Mouse (Mus musculus): ENCODE measurements around the gene Gm14569. TPM values are rescaled to one million over a fixed set of nuclear protein-coding genes. Genes with fewer than 3 reads are reported as not detected.

Gm14569 gene
- total RNA-seq (2015; ENCODE audit: low replicate concordance) (not detected in 2 replicates), total RNA-seq (2017; ENCODE audit: low replicate concordance) (not detected in 2 replicates)

GRCm38 (mm10) chrX:36491730-36492129, at the start of gene Gm14569:
TSS of gene Gm14569 (minus strand) at chrX:36491830.
- ATAC-seq (replicated peaks; ENCODE audit: low FRiP score, poor library complexity, severe bottlenecking): no peak

GRCm38 (mm10) chrX:36534514-36534913, 42.9 kb upstream of the Gm14569 start:
- ATAC-seq (replicated peaks; ENCODE audit: low FRiP score, poor library complexity, severe bottlenecking): no peak

GRCm38 (mm10) chrX:36533744-36534143, 42.1 kb upstream of the Gm14569 start:
- ATAC-seq (replicated peaks; ENCODE audit: low FRiP score, poor library complexity, severe bottlenecking): no peak

- ATAC-seq (replicated peaks; ENCODE audit: low FRiP score, poor library complexity, severe bottlenecking): no peak
Measured at GRCm38 (mm10) chrX:36530251-36530650, 38.6 kb upstream of the Gm14569 start.

- ATAC-seq (replicated peaks; ENCODE audit: low FRiP score, poor library complexity, severe bottlenecking): no peak
Measured at GRCm38 (mm10) chrX:36523729-36524128, 32.1 kb upstream of the Gm14569 start.

- ATAC-seq (replicated peaks; ENCODE audit: low FRiP score, poor library complexity, severe bottlenecking): no peak
Measured at GRCm38 (mm10) chrX:36513726-36514125, 22.1 kb upstream of the Gm14569 start.

- ATAC-seq (replicated peaks; ENCODE audit: low FRiP score, poor library complexity, severe bottlenecking): no peak
Measured at GRCm38 (mm10) chrX:36513231-36513630, 21.6 kb upstream of the Gm14569 start.

GRCm38 (mm10) chrX:36506863-36507262, 15.2 kb upstream of the Gm14569 start:
- ATAC-seq (replicated peaks; ENCODE audit: low FRiP score, poor library complexity, severe bottlenecking): no peak

GRCm38 (mm10) chrX:36489506-36489905, 2.1 kb downstream of the Gm14569 start:
- ATAC-seq (replicated peaks; ENCODE audit: low FRiP score, poor library complexity, severe bottlenecking): no peak

- ATAC-seq (replicated peaks; ENCODE audit: low FRiP score, poor library complexity, severe bottlenecking): no peak
Measured at GRCm38 (mm10) chrX:36487996-36488395, 3.6 kb downstream of the Gm14569 start.

- no peak for ATAC-seq (replicated peaks; ENCODE audit: low FRiP score, poor library complexity, severe bottlenecking)
Measured at GRCm38 (mm10) chrX:36474873-36475272, 16.8 kb downstream of the Gm14569 start.

- no peak for ATAC-seq (replicated peaks; ENCODE audit: low FRiP score, poor library complexity, severe bottlenecking)
Measured at GRCm38 (mm10) chrX:36474103-36474751, 17.4 kb downstream of the Gm14569 start.

- no peak for ATAC-seq (replicated peaks; ENCODE audit: low FRiP score, poor library complexity, severe bottlenecking)
Measured at GRCm38 (mm10) chrX:36456031-36456430, 35.6 kb downstream of the Gm14569 start.

- no peak for ATAC-seq (replicated peaks; ENCODE audit: low FRiP score, poor library complexity, severe bottlenecking)
Measured at GRCm38 (mm10) chrX:36437932-36438331, 53.7 kb downstream of the Gm14569 start.

- no peak for ATAC-seq (replicated peaks; ENCODE audit: low FRiP score, poor library complexity, severe bottlenecking)
Measured at GRCm38 (mm10) chrX:36434993-36435392, 56.6 kb downstream of the Gm14569 start.

- no peak for ATAC-seq (replicated peaks; ENCODE audit: low FRiP score, poor library complexity, severe bottlenecking)
Measured at GRCm38 (mm10) chrX:36419153-36419552, 72.5 kb downstream of the Gm14569 start.

- no peak for ATAC-seq (replicated peaks; ENCODE audit: low FRiP score, poor library complexity, severe bottlenecking)
Measured at GRCm38 (mm10) chrX:36402316-36402715, 89.3 kb downstream of the Gm14569 start.

- ATAC-seq (replicated peaks; ENCODE audit: low FRiP score, poor library complexity, severe bottlenecking): no peak
Measured at GRCm38 (mm10) chrX:36400980-36401379, 90.7 kb downstream of the Gm14569 start, which contains the start of gene Gm6268. TSS of gene Gm6268 (plus strand) at chrX:36401280.

GRCm38 (mm10) chrX:36393279-36393678, 98.4 kb downstream of the Gm14569 start:
- no peak for ATAC-seq (replicated peaks; ENCODE audit: low FRiP score, poor library complexity, severe bottlenecking)

GRCm38 (mm10) chrX:36392672-36393071, 99.0 kb downstream of the Gm14569 start:
- ATAC-seq (replicated peaks; ENCODE audit: low FRiP score, poor library complexity, severe bottlenecking): no peak

- no peak for ATAC-seq (replicated peaks; ENCODE audit: low FRiP score, poor library complexity, severe bottlenecking)
Measured at GRCm38 (mm10) chrX:36390503-36390902, 101.1 kb downstream of the Gm14569 start.

- ATAC-seq (replicated peaks; ENCODE audit: low FRiP score, poor library complexity, severe bottlenecking): no peak
Measured at GRCm38 (mm10) chrX:36389971-36390370, 101.7 kb downstream of the Gm14569 start.
